Mouse (Mus musculus) testis, postnatal 10 days (tissue): ENCODE results near the gene Ubap2l.

ENCODE experiments used
- DNase-seq: peaks from one replicate; pipeline ENCODE4 v3.0.0; 2021; ENCODE audit warnings: low spot score

The Ubap2l gene

GRCm38 (mm10) chr3:90067851-90068250, 15.4 kb upstream of the Ubap2l start:
- no peak for DNase-seq

DNA sequence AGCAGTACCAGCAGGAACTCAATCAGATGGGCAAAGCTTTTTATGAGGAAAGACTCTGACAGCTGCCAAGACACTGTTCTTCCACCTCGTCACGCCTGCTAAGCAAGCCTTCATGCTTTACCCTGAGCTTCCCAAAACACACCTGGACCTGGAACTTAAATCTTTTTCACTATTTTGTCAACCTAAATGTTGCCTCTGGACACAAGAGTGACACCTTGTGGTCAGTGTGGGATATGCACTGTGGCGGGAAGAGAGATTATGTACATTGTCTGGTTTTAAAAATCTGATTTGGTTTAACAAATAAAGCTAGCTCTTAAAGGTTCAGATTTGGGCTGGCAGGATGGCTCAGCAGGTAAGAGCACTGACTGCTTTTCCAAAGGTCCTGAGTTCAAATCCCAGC, 13.1 kb upstream of the Ubap2l start:
- no peak for DNase-seq

DNA sequence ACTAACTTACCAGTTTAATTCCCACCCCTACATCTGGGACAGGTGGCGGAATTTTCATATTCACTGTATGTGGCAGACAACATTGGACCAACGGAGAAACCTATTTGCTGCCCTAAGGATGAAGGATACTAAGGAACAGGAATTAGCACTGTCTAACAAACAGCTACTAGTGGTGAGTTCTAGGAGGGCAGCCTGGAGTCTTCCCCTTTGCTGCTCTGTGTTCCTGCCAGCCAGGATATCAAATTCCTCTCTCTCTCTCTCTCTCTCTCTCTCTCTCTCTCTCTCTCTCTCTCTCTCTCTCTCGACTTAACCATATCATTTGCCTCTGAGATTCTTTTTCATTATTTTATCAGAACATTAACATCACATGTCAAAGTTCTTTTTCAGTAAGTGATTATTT, 12.0 kb upstream of the Ubap2l start:
- no peak for DNase-seq

DNA sequence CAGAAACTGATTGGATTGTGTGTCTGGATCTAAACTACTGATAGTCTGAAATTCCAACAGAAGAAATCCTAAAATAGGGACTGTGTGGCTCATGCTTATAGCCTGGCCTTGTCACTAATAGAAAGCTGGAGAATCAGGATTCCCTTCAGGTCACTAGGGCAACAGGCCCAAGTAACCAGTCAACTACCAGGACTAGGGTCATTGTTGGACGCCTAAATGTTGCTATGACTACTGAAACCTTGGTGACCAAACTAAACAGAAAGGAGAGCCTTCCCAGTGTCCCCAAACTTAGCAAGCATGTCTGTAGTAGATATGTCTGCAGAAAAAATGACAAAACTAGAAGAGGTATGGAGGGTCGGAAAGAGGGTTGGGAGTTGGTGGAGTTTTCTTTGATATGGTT, 10.1 kb upstream of the Ubap2l start:
- DNase-seq = no peak

DNA sequence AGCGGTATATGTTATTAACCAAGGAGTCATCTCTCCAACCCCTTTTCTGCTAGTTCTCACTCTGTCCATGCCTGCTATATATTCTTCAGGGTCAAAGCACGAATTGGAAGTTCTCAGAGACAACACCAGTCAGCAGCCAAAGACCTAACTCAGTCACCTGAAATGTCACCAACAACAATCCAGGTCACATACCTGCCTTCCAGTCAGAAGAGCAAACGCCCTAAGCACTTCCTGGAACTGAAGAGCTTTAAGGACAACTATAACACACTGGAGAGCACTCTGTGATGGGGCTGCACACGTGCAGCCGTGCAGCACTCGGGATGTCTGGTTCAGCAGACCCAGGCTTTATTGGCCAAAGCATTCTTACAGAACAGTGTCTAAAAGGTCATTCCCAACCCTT, 9.1 kb upstream of the Ubap2l start:
- DNase-seq = no peak

- DNase-seq = peak; percentile 85
These were observed 732 bp downstream of the Ubap2l start, which contains the start of gene 4933434E20Rik for GRCm38 (mm10) chr3:90051441-90052350. TSS of gene 4933434E20Rik (plus strand) at chr3:90051636.

GRCm38 (mm10) chr3:90049691-90050090, 2.7 kb downstream of the Ubap2l start:
- DNase-seq = no peak

DNA sequence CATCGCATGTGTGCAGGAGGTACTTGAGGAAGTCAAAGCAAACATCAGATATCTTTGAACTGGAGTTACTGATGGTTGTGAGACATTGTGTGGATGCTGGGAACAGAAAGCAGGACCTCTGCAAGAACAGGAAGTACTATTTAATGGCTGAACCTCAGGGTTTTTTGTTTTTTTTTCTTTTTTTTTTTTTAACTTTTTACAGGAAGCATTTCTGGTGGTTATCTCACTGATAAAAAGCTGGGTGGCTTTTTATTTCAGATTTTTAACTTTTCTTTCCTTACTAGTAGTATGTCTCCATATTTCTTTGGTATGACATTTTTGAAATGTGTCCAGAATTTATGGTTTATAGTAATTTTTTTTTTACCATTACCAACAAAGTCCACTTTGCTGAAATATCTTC, 16.2 kb downstream of the Ubap2l start:
- DNase-seq = no peak

DNA sequence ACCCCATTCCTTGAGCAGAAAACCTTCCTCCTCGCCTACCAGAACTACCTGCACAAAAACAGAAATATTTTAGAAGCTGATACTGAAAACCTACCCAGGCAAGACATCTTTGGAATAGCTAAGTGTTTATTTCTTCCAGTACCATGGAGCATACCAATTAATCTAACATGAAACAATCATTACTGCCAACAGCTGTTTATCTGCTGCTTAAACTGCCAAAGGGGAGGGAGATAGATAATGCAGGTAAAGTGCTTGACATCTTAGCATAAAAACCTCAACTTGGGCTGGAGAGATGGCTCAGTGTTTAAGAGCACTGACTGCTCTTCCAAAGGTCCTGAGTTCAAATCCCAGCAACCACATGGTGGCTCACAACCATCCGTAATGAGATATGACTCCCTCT, 17.8 kb downstream of the Ubap2l start:
- DNase-seq = no peak

- no peak for DNase-seq
These were observed 35.8 kb downstream of the Ubap2l start for GRCm38 (mm10) chr3:90016626-90017025.

DNA sequence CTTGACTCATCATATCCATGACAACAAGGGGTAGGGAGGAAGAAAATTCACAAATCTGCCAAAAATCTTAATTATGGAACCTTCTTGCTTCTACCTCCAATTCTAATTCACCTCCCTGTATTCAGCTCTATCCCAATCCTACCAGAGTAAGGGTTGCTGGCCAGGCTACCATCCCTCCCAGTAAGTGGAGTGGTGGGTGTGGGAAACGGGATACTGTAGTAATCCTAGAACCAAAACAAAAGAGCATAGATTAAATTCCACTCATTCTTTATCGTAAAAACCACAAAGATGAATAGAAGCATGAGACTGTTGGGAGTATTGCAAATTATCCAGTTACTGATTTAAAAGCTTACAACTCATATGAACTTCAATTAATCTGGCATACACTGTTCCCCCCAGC, 42.1 kb downstream of the Ubap2l start:
- DNase-seq = no peak

DNA sequence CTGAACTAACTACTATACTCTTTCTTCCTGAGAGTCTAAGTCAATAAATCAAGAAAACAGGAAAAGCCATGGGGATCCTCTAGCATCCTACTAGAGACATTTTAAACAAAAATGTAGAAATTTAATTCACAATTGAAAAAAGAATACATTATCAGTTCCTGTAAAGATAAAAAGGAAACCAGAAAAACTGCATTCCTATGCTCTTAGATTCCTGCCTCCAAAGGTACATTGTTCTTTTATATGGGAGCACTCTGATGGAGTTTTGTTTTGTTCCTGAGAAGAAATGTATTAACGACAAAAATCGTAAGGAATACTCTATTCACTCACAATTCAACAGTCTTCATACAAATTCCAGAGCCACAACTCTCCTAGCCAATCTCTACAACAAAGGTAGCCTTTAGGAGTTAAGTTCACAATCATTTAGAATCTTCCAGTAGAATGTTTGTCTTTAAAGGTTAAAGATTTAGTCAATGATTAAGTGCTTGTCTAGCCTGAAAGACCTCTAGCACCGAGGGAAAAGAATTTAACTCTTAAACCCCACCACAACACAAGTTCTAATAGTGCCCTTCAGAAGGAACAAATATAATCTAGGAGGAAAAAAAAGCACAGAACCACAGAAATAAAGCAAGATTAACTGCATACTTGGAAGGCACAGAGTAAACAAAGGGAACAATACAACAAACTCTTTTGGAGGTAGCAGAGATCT, 48.2 kb downstream of the Ubap2l start:
- no peak for DNase-seq

DNA sequence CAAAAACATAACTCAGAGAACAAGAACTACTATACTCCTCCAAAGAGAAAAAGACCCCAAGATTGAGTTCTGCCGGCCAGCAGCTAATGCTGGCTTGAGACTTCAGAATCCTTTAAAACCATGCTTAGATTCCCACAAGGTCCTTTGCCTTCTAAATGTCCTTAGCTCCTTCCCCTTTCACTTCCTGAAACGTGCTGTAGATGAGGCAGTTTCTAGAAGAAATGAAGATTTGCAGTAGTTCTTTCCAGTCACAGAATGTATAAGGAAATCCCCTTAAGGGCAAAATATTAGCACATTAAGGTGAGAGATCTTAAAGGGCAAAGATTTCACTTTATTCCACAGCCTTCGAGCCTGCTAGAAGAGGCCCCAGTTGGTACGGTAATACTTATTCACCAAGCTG, 52.6 kb downstream of the Ubap2l start:
- no peak for DNase-seq

DNA sequence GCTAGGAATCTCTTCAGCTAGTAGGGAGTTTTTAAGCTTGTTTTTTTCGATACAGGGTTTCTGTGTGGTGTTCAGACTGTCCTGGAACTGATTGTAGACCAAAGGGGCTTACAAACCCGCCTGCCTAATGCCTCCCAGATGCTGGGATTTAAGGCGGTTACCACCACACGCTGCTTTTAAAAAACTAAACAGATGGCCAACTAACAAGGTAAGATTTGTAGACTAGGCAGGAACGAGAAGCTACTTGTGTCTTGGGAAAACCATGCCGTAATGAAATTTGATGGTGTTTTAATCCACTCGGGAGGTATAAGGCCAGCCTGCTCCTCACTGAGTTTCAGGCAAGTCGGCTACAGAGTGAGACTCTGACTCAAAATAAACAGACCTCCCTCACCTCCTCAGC, 53.3 kb downstream of the Ubap2l start:
- no peak for DNase-seq

GRCm38 (mm10) chr3:89998612-89999054, 53.8 kb downstream of the Ubap2l start, which contains the start of gene Hax1:
TSS of gene Hax1 (minus strand) at chr3:89998780.
- DNase-seq = peak; percentile 95

DNA sequence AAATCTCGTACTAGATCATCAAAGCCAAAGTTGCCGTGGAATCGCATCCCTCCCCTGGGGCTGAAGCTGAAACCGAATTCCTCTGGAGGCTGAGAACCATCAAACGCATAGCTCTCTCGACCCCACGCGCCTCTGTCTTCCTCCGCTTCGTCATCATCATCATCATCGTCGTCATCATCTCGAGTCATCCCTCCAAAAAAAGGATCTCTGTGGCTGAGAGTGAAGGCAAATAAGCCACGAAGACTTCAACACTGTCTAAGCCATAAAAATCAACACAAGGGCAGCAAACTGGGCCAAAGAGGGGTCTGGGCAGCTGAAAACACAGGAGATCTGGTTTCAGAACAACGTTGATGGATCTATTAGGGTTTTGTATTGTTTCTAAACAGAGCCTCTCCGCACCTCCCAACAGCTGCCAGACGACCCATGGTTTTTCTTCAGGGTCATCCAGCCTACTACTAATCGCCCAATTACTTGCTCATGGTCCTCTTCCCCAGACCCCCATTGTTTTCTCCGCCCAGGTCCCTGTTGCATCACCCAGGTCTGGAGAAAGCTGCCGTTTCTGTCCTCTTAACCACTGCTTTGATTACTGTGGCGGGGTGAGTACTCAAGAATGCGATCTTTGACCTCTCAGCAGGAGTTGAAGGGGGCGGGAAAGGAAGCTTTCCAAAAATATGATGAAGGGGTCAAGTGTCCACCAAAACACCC, 54.5 kb downstream of the Ubap2l start:
- no peak for DNase-seq

DNA sequence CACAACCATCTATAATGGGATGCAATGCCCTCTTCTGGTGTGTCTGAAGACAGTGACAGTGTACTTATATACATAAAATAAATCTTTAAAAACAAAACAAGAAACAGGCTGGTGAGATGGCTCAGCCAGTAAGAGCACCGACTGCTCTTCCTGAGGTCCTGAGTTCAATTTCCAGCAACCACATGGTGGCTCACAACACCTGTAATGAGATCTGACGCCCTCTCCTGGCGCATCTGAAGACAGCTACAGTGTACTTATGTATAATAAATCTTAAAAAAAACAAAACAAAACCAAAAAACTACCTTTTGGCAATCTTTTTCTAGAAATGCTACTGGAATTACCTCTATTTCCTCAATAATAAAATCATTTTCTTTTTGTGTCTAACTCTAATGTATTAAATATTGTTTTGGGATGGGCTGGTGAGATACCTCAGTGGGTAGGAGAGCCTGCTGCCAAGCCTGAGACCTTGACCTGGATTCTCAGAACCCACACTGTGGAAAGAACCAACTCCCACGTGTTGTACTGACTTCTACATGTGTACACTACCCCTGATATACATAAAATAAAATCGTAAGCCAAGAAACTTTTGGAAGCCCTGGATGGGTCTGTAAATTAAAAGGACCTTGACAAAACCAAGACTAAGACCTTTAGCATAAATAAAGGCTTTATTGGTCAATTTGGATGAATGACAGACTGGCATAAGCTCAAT, 57.5 kb downstream of the Ubap2l start:
- DNase-seq = no peak

DNA sequence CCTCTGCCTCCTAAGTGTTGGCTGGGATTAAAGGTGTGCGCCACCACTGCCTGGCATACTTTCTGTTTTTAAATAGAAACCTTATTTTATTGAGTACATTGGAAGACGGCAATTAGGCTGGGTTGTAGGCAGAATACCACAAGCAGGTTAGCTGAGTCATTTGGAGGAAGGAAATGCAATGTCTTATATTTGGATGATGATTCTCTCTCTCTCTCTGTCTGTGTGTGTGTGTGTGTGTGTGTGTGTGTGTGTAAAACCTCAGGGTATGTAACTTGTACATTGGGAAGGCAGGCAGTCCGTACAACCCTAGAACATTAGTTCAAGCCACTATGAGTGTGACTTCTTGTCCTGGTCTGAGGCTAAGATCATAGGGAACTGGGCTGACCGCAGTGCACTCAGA, 64.6 kb downstream of the Ubap2l start:
- peak; percentile 15 for DNase-seq

DNA sequence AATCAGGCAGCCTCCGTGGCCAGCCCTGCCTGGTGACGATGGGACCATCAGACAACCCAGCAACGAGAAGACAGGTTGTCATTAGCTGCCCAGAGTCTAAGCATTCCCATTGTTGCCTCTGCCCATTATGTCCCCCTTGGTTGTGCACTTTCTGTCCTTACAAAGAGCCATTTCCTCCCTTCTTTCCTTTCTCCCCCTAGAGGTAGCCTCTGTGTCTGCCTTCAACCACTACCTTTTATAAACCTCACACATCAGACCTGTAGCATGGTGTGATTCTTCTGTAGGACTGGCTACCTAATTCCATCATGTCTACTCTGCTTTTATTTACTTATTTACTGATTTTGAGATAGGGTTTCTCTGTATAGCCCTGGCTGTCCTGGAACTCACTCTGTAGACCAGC, 65.2 kb downstream of the Ubap2l start:
- DNase-seq = peak; percentile 26

DNA sequence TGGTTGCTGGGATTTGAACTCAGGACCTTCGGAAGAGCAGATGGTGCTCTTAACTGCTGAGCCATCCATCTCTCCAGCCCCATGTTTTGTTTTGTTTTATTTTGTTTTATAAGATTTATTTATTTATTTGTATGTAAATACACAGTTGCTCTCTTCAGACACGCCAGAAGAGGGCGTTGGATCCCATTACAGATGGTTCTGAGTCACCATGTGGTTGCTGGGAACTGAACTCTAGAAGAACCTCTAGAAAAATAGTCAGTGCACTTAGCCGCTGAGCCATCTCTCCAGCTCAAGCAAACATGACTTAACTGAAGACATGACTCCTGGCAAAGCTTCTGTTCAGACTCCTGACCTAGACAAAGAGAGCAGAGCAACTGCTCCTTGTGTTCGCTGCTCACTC, 70.0 kb downstream of the Ubap2l start:
- peak; percentile 29 for DNase-seq

- DNase-seq = no peak
These were observed 75.6 kb downstream of the Ubap2l start for GRCm38 (mm10) chr3:89976859-89977258.

DNA sequence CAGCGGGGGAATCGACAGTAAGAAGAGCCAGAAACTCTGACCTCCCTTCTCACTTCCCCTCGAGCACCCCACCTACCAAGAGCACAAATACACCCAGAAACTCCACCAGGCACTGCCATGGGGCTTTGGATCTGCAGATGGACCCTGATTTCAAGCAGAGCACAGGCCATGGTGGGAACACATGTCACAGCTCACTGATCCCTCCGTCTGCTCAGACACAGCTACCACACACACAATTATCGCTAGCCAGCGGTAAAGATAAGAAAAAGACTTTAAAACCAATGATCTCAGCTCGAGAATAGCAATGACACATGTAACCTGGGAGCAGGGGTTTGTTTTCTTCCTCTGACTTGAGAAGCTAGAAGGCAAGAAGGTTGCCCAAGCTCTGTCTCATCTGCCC, 83.9 kb downstream of the Ubap2l start:
- no peak for DNase-seq
